Mouse (Mus musculus) brown adipose tissue, adult 24 weeks (tissue): ENCODE measurements around the gene Gnmt. TPM values are rescaled to one million over a fixed set of nuclear protein-coding genes. Genes with fewer than 3 reads are reported as not detected.

Experiments
- H3K27ac ChIP-seq: fragments of 200-500 bp; replicated peaks from 2 replicates; pipeline ENCODE4 v1.5.1; 2012; ENCODE audit warnings: low read depth, mild to moderate bottlenecking, low read length
- H3K4me1 ChIP-seq: fragments of 200-500 bp; 2 replicates; pipeline ENCODE4 v1.6.1; 2012; ENCODE audit warnings: low read length, mixed read lengths; ENCODE audit not compliant: control insufficient read depth, insufficient read depth, insufficient read length
- H3K4me3 ChIP-seq: fragments of 200-500 bp; 2 replicates; pipeline ENCODE4 v1.5.1; 2012; ENCODE audit warnings: low read depth, mild to moderate bottlenecking, low read length, moderate library complexity; ENCODE audit not compliant: insufficient read depth
- polyA plus RNA-seq: library from polyadenylated mRNA; stranded (reverse); fragments of >200 nt; gene quantifications from 2 replicates; pipeline ENCODE4 v1.2.4, GENCODE M21; 2012; ENCODE audit not compliant: missing spikeins, insufficient read depth, insufficient read length

Gnmt gene
- polyA plus RNA-seq, 1 experiment = 4.0 TPM

DNA sequence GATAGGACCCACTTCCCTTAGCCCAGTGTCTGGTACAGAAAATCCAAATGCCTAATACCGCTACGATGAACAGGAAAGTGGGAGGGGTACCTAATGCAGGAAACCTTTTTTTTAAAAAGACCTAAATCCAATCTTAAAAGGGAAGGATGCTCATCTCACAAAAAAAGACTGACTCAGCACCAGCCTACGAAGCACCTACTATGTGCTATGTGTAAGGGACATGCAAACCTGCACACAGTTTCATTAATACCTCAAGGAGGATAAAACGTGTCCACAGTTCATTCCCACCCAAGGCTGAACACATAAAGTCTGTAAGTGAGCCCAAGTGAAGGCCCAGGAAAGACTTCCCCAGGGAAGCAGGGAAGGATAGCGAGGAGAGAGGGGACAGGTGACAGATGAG is 26.5 kb downstream of the Gnmt start:
- H3K4me3 ChIP-seq = no peak overlapping the region
- peaks cover 20% of the 10 kb centered on the region for H3K4me1 ChIP-seq

GRCm38 (mm10) chr17:46702100-46702499 is 26.9 kb downstream of the Gnmt start:
- Histone ChIP-seq H3K4me1 (peaks cover 20% of the 10 kb centered on the region), H3K4me3 (no peak overlapping the region), H3K27ac (no peak overlapping the region)

More for the DNA sequence above, 26.5 kb downstream of the Gnmt start:
- no peak overlapping the region for H3K27ac ChIP-seq

DNA sequence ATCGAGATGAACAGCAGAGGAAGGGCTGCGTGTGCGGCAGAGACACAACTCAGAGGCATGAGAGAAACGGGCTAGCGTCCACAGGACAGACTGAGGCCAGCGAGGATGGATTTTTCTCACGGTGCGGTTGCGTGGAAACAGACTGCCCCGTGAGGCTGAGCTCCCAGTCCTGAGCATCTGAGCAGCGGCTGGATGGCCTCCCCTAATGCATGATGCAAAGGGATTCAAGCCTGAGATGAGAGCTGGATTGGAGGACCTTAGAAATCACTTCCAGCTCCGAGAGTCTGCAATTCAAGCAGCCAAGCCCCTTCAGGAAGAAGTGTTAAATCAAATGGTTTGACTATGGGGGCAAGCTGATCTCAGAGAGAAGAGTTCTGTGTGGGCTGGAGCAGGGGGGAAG is 27.5 kb downstream of the Gnmt start:
- Histone ChIP-seq H3K4me1 (peaks cover 20% of the 10 kb centered on the region), H3K4me3 (no peak overlapping the region), H3K27ac (no peak overlapping the region)

GRCm38 (mm10) chr17:46699912-46700311 is 29.1 kb downstream of the Gnmt start:
- Histone ChIP-seq H3K4me3 (no peak overlapping the region), H3K27ac (no peak overlapping the region)

DNA sequence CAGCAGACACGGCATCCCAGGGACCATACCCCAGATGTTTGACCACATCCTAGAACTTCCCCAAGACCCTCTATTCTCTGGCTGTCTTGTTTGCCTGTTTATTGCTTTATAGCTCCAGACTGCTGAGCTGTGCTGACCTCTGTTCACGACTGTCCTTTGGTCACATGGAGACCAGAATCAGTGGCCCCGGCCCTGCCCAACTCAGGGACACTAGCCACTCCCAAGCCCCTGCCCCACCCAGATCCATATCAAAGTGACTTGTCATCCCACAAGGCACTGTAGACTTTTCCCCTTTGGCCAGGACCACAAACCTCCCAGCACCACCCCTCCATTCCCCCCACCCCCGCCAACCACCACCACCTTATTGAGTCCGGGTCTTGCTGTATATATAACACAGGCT is 29.7 kb downstream of the Gnmt start:
- peaks cover 16% of the 10 kb centered on the region for H3K4me1 ChIP-seq
- H3K27ac ChIP-seq = no peak overlapping the region
- no peak overlapping the region for H3K4me3 ChIP-seq

More at GRCm38 (mm10) chr17:46699912-46700311, 29.1 kb downstream of the Gnmt start:
- H3K4me1 ChIP-seq = peaks cover 16% of the 10 kb centered on the region

GRCm38 (mm10) chr17:46698515-46698914 is 30.5 kb downstream of the Gnmt start:
- no peak overlapping the region for H3K4me3 ChIP-seq
- peaks cover 10% of the 10 kb centered on the region for H3K4me1 ChIP-seq
- H3K27ac ChIP-seq = no peak overlapping the region

DNA sequence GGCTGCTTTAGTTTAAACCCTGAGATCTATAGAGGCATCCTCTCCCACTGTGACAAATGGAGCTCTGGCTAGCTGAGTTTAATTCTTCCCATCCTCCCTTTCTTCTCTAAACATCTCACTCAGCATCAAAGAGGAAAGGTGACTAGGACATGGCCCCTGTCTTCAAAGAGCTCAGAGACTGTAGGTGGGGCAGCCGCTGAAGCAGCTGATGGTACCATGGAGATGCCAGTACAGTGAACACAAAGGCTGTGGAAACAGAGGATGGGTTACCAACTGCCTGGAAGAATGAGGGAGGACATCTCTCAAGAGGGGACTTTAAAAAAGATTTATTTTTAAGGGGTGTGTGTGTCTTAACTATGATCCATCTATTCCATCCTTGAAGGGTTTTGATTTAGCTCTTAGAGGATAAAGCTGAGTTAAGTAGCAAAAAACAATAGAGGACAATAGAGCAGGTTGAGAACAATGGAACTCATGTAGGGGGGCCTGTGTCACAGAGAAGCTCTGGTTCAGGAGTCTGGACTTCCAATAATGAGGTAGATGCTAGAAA is 34.4 kb downstream of the Gnmt start:
- H3K27ac ChIP-seq = no peak overlapping the region
- no peaks in the 10 kb centered on the region for H3K4me1 ChIP-seq

GRCm38 (mm10) chr17:46691390-46691789 is 37.6 kb downstream of the Gnmt start:
- no peaks in the 10 kb centered on the region for H3K4me1 ChIP-seq

More for the DNA sequence above, 34.4 kb downstream of the Gnmt start:
- H3K4me3 ChIP-seq = no peak overlapping the region

DNA sequence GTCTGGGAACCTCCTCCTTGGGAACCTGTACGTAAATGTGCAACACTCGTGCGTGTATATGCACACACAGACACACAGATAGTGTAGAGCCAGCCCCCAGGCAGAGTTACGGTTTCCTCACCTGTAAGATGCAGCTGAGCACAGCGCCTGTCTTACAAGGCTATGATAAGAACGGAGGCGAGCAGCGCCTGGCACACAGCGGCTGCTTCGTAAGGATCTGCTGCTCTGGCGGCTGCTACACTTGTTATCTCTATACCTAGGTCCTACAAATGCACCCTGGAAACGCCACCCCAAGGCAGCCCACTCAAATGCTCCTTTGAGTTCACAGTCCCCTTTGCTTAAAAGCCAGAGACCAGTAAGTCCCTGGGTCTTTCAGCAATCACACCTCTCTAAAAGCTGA is 38.3 kb downstream of the Gnmt start:
- Histone ChIP-seq H3K4me1 (no peaks in the 10 kb centered on the region), H3K27ac (no peak overlapping the region)

More at GRCm38 (mm10) chr17:46691390-46691789, 37.6 kb downstream of the Gnmt start:
- no peak overlapping the region for H3K4me3 ChIP-seq
- no peak overlapping the region for H3K27ac ChIP-seq

GRCm38 (mm10) chr17:46685913-46686312 is 43.1 kb downstream of the Gnmt start:
- H3K27ac ChIP-seq = no peak overlapping the region
- no peak overlapping the region for H3K4me3 ChIP-seq
- peaks cover 4% of the 10 kb centered on the region; the same call in 1 of the 2 replicates for H3K4me1 ChIP-seq

More for the DNA sequence above, 38.3 kb downstream of the Gnmt start:
- H3K4me3 ChIP-seq = no peak overlapping the region

GRCm38 (mm10) chr17:46682654-46683389 is 46.1 kb downstream of the Gnmt start:
- Histone ChIP-seq H3K27ac (no peak overlapping the region), H3K4me3 (no peak overlapping the region), H3K4me1 (peaks cover 4% of the 10 kb centered on the region; the same call in 1 of the 2 replicates)

DNA sequence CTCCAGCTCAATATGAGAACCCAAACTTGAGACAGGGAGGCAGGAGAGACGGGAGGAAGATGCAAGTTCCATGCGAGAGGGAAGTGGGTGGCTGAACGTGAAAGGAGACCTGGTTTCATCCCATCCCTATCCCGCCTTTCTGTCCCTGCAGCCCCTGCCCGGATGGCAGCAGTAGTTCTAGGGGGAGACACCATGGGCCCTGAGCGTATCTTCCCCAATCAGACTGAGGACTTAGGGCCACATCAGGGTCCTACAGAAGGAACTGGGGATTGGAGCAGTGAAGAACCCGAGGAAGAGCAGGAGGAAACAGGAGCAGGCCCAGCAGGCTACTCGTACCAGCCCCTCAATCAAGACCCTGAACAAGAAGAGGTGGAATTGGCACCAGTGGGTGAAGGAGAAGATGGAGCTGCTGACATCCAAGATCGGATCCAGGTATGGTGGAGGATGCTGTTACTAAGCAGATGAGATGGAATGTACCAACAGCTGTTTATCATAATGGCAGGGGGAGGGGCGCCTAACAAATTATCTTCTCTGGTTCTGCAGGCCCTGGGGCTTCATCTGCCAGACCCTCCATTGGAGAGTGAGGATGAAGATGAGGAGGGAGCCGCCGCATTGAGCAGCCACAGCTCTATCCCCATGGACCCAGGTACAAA is 47.4 kb downstream of the Gnmt start:
- peak overlapping the region; percentile 51 for H3K27ac ChIP-seq

GRCm38 (mm10) chr17:46680760-46681373 is 48.1 kb downstream of the Gnmt start, which contains the start of gene Klhdc3:
TSS of gene Klhdc3 (minus strand) at chr17:46680914.
- Histone ChIP-seq H3K4me1 (peaks cover 4% of the 10 kb centered on the region; the same call in 1 of the 2 replicates), H3K27ac (peak within 1 kb of the TSS; percentile 54), H3K4me3 (peak within 1 kb of the TSS; percentile 81)

More for the DNA sequence above, 47.4 kb downstream of the Gnmt start:
- peak overlapping the region; percentile 68 for H3K4me3 ChIP-seq
- peaks cover 4% of the 10 kb centered on the region; the same call in 1 of the 2 replicates for H3K4me1 ChIP-seq

DNA sequence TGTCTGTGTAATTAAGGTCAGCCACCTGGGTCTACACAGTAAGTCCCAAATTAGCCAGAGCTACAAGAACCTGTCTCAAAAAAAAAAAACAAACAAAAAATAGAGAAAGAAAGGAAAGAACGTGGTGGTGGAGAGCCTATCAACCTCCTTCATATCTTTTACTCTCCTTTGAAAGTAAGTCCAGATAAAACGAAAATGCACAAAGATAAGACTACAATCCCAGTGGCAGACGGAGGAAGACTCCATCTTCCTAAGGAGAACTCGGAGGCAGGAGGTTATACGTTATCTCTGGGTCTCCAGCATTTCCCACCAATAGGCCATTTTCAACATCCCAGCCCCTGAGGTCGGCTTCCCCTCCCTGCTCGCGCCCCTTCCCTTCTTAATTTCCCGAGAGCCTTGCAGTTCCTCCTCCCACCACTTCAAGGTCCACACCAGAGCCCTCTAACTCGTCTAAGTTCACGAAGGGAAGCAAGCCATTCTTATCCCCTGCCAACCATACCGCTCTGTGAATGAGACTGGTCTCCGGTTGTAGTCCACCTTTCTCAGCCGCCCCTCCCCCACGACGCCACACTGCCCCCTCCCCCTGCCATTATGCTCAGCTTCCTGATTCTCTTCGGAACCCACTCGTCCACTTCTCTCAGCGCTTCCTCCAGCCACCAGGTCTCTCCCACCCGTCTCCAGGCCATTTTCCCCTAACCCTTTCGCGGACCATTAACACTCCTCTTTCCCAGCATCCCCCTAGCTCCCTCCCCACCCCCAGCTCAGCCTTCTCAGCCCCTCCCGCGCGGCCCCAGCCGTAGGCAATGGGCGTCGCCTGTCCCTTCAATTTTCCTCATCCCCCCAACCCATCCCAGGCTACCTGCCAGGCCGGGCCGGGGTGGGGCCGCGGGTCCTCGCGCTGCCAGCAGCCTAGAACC is 48.9 kb downstream of the Gnmt start:
- H3K4me1 ChIP-seq = peaks cover 4% of the 10 kb centered on the region; the same call in 1 of the 2 replicates
- peak overlapping the region; percentile 54; the same call in 1 of the 2 replicates for H3K27ac ChIP-seq
- peak overlapping the region; percentile 81 for H3K4me3 ChIP-seq
